Mouse (Mus musculus): ENCODE results near the gene 9430015G10Rik.

Gene 9430015G10Rik

DNA sequence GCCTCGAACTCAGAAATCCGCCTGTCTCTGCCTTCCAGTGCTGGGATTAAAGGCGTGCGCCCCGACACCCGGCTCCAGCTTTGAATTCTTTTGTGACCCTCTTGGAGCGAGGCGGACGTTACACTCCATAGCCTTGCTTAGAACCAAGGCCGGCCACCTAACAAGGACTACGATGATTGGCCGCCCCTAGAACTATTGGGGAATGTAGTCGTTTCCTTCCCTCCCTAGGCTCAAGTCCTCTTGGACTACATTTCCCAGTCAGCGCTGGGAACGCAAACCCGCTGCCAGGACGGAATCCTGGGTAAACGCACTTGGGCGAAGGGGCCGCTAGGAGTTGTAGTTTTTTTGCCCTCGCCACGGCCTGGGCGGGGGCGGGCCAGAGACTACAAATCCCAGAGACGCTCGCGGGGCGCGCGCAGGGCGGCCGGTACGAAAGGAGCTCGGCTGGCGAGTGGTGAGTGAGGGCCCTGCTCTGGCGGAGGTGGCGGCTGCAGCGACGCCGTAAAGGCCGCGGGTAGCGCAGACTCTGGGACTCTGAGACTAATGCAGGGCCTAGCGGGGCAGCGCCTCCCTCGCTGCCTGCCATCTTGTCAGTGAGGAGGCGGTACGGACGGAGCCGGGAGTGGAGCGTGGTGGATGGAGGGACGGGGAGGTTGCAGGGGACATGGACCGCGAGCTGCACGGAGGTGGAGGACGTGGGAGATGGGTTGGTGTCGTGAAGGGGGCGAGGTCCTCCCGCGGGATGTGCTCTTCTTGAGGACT lies at the start of gene 9430015G10Rik:
Gene 9430015G10Rik (plus strand): TSS at position 413 of the 762 bp plus-strand sequence.
- DNase-seq (ENCODE audit: low spot score): peak; percentile 88

GRCm38 (mm10) chr4:156063861-156064509 lies 45.8 kb upstream of the 9430015G10Rik start:
- no peak for DNase-seq (ENCODE audit: low spot score)

- no peak for DNase-seq (ENCODE audit: low spot score)
Observed at GRCm38 (mm10) chr4:156064510-156064897, 45.3 kb upstream of the 9430015G10Rik start.

GRCm38 (mm10) chr4:156065156-156065894 lies 44.5 kb upstream of the 9430015G10Rik start:
- no peak for DNase-seq (ENCODE audit: low spot score)

- DNase-seq (ENCODE audit: low spot score): no peak
Observed at GRCm38 (mm10) chr4:156067256-156067949, 42.4 kb upstream of the 9430015G10Rik start.

GRCm38 (mm10) chr4:156069701-156070100 lies 40.1 kb upstream of the 9430015G10Rik start:
- no peak for DNase-seq (ENCODE audit: low spot score)

GRCm38 (mm10) chr4:156070276-156070675 lies 39.5 kb upstream of the 9430015G10Rik start:
- DNase-seq (ENCODE audit: low spot score): no peak

GRCm38 (mm10) chr4:156070716-156071115 lies 39.1 kb upstream of the 9430015G10Rik start:
- no peak for DNase-seq (ENCODE audit: low spot score)

DNA sequence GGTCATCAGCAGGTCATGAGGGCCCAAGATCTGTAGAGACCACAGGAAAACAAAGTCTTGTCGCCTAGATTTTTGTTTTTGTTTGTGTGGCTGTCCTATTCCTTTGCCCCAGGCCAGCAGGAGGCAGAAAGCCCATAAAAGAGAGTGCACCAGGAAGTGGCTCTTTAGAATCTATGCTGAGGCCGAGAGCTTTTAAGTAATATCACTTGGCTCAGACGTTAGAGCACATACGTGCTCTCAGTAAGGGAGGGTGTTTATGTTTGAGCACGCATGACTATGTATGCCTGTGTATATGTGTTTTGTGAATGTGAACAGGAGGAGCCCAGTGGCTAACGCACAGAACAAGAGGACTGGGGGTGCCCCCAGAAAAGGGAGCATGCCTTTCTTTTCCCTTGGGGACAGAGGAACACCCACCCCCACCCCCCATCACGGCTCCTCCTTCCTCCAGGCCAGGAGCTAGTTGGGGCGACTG lies 32.8 kb upstream of the 9430015G10Rik start:
- no peak for DNase-seq (ENCODE audit: low spot score)

DNA sequence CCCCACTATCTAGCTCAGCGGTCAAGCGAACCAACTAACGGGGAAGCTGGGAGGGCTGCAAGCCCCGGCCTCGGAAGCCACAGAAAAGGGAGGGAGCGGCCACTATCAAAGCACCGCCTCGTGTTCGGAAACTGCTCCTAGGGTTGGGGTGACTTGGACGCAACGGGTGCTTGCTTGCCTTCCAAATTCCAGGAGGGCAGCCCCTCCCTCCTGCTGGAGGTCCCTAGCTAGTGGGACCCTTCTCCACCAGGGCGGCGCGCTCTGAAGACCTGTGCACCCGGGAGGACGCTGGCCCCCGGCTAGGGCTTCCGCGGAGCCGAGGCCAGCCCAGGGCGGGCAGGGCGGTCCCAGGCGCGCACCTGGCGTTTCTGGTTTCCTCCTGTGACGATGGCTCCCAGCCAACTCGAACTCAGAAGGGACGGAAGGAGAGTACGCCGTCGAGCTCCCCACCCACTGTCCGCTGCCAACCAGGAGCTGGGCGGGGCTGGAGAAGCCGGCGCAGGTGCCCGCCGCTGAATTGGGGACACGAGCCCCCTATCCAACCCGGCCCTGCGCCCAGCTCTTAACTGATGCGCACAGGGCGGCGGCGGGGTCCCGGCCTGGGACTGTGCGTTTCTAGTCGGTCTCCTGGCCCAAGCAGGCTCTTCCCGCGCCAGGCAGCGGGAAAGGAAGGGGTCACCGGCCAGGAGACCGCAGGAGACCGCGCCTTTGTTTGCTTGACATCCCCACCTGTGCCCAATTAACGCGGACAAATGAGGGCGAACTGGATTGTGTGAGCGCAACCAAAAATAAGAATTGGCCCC lies 32.1 kb upstream of the 9430015G10Rik start:
- DNase-seq (ENCODE audit: low spot score): peak; percentile 28

GRCm38 (mm10) chr4:156082621-156083234 lies 27.1 kb upstream of the 9430015G10Rik start:
- no peak for DNase-seq (ENCODE audit: low spot score)

- DNase-seq (ENCODE audit: low spot score): peak; percentile 29
Observed at GRCm38 (mm10) chr4:156083348-156083747, 26.4 kb upstream of the 9430015G10Rik start.

GRCm38 (mm10) chr4:156084096-156084879 lies 25.5 kb upstream of the 9430015G10Rik start:
- no peak for DNase-seq (ENCODE audit: low spot score)

GRCm38 (mm10) chr4:156085256-156085655 lies 24.5 kb upstream of the 9430015G10Rik start:
- DNase-seq (ENCODE audit: low spot score): no peak

GRCm38 (mm10) chr4:156087398-156088087 lies 22.2 kb upstream of the 9430015G10Rik start:
- DNase-seq (ENCODE audit: low spot score): no peak

GRCm38 (mm10) chr4:156091236-156091635 lies 18.5 kb upstream of the 9430015G10Rik start:
- DNase-seq (ENCODE audit: low spot score): no peak

DNA sequence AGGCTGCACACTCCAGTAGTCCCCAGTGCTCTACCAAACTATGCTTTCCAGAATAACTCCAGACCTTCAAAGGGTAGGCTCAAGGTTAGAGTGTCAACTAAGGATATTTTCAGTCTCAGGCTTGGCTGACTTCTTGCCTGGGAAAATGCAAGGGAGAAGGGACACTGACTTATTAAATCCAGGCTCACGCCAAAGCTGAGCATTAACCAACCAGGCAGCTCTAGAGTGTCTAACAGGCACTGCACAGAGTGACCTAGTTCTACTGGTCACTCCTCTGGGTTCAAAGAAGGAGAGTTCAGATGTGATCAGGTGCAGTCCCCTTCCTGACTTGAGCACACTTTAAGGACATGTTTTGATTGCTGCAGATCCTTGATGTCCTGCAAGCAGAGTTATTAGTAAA lies 17.0 kb upstream of the 9430015G10Rik start:
- no peak for DNase-seq (ENCODE audit: low spot score)

DNA sequence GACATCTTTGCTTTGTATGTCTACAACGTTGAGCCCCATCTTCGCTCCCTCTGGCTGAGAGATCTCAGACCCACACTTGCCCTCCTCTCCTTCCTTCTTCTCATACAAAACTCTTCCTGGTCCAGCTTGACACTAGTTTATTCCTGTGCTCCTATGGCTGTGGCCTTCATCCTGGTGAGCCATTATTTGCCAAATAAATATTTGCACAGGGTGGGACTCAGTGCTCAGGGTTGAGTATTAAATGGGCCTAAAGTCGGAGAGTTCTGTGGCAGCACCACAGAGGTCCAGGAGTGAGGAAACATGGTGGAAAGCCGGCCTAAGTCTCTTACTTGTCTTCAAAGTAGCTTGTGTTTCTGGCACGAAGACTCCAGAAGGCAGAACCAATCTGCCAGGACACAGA lies 16.0 kb upstream of the 9430015G10Rik start:
- DNase-seq (ENCODE audit: low spot score): no peak

DNA sequence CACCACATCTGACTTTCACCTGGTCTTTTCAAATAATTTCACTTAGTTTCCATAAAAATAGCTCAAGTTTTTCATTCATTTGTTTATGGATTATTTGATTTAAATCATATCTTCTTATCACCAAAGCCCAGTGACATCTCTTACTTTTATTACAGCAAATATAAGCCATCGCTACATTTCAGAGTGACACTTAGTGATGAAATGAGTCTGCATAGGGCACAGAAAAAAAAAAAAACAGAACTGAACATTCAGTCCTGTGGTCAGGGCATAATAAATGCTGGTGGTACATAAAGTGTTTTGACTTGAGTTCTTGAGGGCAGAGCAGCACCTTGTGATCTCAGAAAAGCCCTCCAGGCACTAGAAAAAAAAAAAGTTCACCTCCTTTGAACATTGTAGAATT lies 13.6 kb upstream of the 9430015G10Rik start:
- no peak for DNase-seq (ENCODE audit: low spot score)

Measured in urinary bladder, postnatal 10 days (tissue).